Mouse (Mus musculus) heart, embryonic 12.5 days (tissue): ENCODE measurements at regions not wholly inside any gene's neighbourhood (a gene's known extent, or its start where the extent isn't known, plus 50 kb on each side); places are given as distances from the start of the nearest gene placed in this dataset.

Experiments used
- ATAC-seq: fragments of 200-750 bp; cut with Nextera tagmentation; 2 replicates; pipeline ENCODE4 v1.8.0; 2017; ENCODE audit warnings: moderate TSS enrichment, moderate library complexity; ENCODE audit not compliant: insufficient number of reproducible peaks, low FRiP score
- H3K27ac ChIP-seq: fragments of 300-500 bp; sonication (generic); 2 replicates; pipeline ENCODE4 v1.5.1; 2016; ENCODE audit warnings: mild to moderate bottlenecking, moderate library complexity; ENCODE audit not compliant: poor library complexity, severe bottlenecking
- H3K27me3 ChIP-seq: fragments of 300-500 bp; sonication (generic); replicated peaks from 2 replicates; pipeline ENCODE4 v1.6.1; 2016; ENCODE audit warnings: mild to moderate bottlenecking, moderate library complexity
- H3K36me3 ChIP-seq: fragments of 300-500 bp; sonication (generic); 2 replicates; pipeline ENCODE4 v1.6.1; 2016; ENCODE audit warnings: mild to moderate bottlenecking, moderate library complexity
- H3K4me1 ChIP-seq: fragments of 300-500 bp; sonication (generic); replicated peaks from 2 replicates; pipeline ENCODE4 v1.6.1; 2016; ENCODE audit warnings: mild to moderate bottlenecking
- H3K4me2 ChIP-seq: fragments of 300-500 bp; sonication (generic); 2 replicates; pipeline ENCODE4 v1.6.1; 2016; ENCODE audit warnings: mild to moderate bottlenecking, moderate library complexity
- H3K4me3 ChIP-seq: fragments of 300-500 bp; sonication (generic); 2 replicates; pipeline ENCODE4 v1.5.1; 2016; ENCODE audit warnings: mild to moderate bottlenecking
- H3K9ac ChIP-seq: fragments of 300-500 bp; sonication (generic); 2 replicates; pipeline ENCODE4 v1.6.1; 2016; ENCODE audit warnings: mild to moderate bottlenecking, moderate library complexity
- H3K9me3 ChIP-seq: fragments of 300-500 bp; sonication (generic); replicated peaks from 2 replicates; pipeline ENCODE4 v1.6.1; 2016; ENCODE audit warnings: mild to moderate bottlenecking, moderate library complexity
- WGBS: fragments of 180-500 bp; shearing (Covaris S2); methylation state at CpG from one replicate; pipeline ENCODE4 v1.1.7; 2016; 5-methylcytosine and 5-hydroxymethylcytosine counted together

DNA sequence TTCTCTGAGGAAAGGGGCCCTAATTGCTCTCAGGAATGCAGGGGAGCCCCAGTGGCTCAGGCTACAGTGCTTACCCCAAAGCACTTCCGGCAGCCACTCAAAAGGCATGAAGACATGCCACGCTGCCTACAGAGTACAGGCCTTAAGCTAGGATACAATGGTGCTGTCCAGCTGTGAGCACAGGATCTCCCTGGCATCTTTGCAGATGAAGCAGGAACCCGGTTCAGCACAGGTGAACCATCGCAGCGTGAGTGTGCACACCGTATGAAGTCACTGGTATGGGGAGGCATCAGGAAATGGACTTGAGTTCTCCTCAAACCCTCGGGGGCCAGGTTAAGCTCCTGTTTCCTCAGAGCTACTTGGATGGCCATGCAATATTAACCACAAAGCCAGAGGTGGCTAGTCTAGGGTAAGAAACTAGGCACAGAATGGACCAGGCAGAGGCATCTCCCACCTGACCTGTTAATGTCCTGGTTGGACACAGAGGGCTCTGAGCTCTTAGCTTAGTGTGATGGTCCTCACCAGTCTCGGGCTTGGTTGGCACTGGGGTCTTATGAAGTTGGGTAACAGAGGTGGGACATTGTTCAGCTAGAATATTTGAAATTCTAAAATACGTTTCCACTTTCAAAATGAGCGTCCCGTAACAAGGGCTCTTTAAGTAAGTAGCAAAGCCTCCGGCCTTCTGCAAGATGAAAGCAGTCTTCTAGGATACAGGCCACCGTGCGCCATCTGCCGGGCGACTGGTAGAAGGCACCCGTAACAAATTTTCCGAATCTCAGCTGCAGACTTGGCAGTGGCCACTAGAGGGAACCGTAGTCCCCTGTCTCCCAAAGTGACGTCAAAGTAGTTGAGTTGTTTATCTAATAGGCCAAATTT is 77.7 kb upstream of the Gm14444 start:
- 38% methylated on average over 20 of the region's 20 CpGs for WGBS
- Histone ChIP-seq H3K27ac (no peak overlapping the region), H3K27me3 (no peaks in the 10 kb centered on the region), H3K36me3 (no peaks in the 10 kb centered on the region), H3K4me2 (no peak overlapping the region), H3K4me1 (no peaks in the 10 kb centered on the region), H3K4me3 (no peak overlapping the region), H3K9ac (no peak overlapping the region), H3K9me3 (no peaks in the 10 kb centered on the region)
- no peak for ATAC-seq

DNA sequence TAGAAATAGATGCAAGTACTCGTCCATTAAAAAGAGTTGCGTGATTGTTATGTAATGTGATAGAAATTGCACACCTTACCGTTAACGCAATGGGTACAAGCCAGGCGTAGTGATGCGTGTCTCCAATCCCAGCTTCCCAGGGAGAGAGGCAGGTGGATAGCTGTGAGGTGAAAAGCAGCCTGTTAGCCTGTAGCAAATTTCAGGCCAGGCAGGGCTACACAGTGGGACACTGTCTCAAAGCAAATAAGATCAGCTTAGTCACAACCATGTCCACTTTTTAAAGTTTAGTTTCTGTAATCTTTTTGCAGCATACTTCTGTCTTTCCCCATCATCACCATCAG is 77.1 kb upstream of the Gm14444 start:
- Histone ChIP-seq H3K4me1 (no peaks in the 10 kb centered on the region), H3K4me2 (no peak overlapping the region), H3K4me3 (no peak overlapping the region), H3K9ac (no peak overlapping the region), H3K36me3 (no peaks in the 10 kb centered on the region), H3K9me3 (no peaks in the 10 kb centered on the region), H3K27me3 (no peaks in the 10 kb centered on the region), H3K27ac (no peak overlapping the region)
- 17% methylated on average over 6 of the region's 6 CpGs for WGBS
- ATAC-seq = no peak

DNA sequence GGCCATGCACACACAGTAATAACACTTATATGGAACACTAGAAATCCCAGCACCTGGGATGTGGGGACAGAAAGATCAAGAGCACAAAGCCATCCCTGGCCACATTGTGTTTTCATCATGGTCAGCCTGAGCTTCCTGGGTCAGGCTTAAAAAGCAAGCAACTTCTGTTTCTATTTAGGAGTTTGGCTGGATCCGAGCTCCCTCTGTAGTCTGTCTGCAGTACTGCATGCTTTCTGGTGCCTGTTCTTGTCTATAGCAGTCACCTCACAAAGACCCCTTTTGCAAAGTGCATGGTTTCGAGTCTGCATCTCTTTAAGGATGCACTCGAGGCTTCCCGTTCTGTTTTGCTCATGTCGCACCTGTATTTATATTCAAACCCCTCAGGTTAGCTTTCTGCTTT is 73.4 kb upstream of the Gm14444 start:
- no peak for ATAC-seq
- Histone ChIP-seq H3K27me3 (no peaks in the 10 kb centered on the region), H3K36me3 (no peaks in the 10 kb centered on the region), H3K27ac (no peak overlapping the region), H3K4me1 (no peaks in the 10 kb centered on the region), H3K9ac (no peak overlapping the region), H3K4me2 (no peak overlapping the region), H3K9me3 (no peaks in the 10 kb centered on the region), H3K4me3 (no peak overlapping the region)
- WGBS = 29% methylated on average over 5 of the region's 5 CpGs

GRCm38 (mm10) chr2:174937930-174938329 is 72.1 kb upstream of the Gm14444 start:
- no peaks in the 10 kb centered on the region for H3K27me3 ChIP-seq
- WGBS = 82% methylated on average over 4 of the region's 4 CpGs

DNA sequence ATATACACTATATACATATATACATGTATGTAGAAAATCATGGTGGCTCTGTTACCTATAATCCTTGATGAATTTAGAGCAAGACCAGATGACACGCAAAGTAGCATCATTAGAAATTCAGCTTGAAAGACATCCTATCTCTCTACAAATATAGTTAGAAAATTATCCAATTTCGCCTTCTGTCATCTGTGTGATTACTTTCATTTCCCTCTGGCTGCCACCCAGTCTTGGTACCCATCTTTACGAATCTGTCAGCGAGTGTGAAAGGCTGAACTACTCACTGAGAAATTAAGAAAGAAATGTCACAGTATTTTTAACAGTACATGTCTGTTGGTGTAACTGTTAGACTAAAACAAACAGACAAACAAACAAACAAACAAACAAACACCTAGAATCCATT is 67.8 kb upstream of the Gm14444 start:
- ATAC-seq = no peak
- H3K27me3 ChIP-seq = no peaks in the 10 kb centered on the region
- no peak overlapping the region for H3K9ac ChIP-seq
- no peak overlapping the region for H3K4me3 ChIP-seq
- no peaks in the 10 kb centered on the region for H3K4me1 ChIP-seq
- H3K36me3 ChIP-seq = no peaks in the 10 kb centered on the region
- WGBS = 83% methylated on average over 4 of the region's 4 CpGs
- H3K4me2 ChIP-seq = no peak overlapping the region
- H3K27ac ChIP-seq = no peak overlapping the region
- H3K9me3 ChIP-seq = no peaks in the 10 kb centered on the region

More at GRCm38 (mm10) chr2:174937930-174938329, 72.1 kb upstream of the Gm14444 start:
- Histone ChIP-seq H3K36me3 (no peaks in the 10 kb centered on the region), H3K4me3 (no peak overlapping the region), H3K9ac (no peak overlapping the region), H3K4me2 (no peak overlapping the region), H3K27ac (no peak overlapping the region), H3K9me3 (no peaks in the 10 kb centered on the region), H3K4me1 (no peaks in the 10 kb centered on the region)
- ATAC-seq = no peak

DNA sequence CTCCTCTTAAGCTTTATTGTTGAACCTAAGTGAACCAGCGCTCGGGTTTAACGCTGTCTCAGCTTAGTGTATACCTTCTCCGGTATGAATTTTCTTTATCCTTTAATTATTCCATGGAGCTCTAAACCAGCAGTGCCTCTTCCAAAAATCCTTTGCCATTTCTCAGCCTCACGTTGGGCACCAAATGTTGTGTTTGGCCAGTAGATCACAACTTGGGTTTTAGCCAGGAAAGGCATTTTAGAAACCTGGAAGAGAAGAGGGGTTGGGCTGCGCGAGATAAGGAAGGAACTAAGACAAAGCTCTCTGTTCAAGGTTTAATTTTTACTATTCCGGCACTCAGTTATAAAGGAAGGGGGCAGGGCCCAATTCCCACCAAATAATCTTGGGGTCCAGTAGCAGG is 61.9 kb upstream of the Gm14444 start:
- no peaks in the 10 kb centered on the region for H3K9me3 ChIP-seq
- no peaks in the 10 kb centered on the region for H3K36me3 ChIP-seq
- no peak overlapping the region for H3K4me2 ChIP-seq
- H3K27me3 ChIP-seq = no peaks in the 10 kb centered on the region
- ATAC-seq = no peak
- WGBS = 83% methylated on average over 8 of the region's 8 CpGs
- no peak overlapping the region for H3K27ac ChIP-seq
- H3K4me1 ChIP-seq = no peaks in the 10 kb centered on the region
- H3K4me3 ChIP-seq = no peak overlapping the region
- no peak overlapping the region for H3K9ac ChIP-seq
